Mouse (Mus musculus) left cerebral cortex, postnatal 14 days (tissue): ENCODE results near the gene Trmt11. TPM values are rescaled to one million over a fixed set of nuclear protein-coding genes. Genes with fewer than 3 reads are reported as not detected.
"Not testable (repeated sequence)": the region's sequence is repeated elsewhere in the genome, so short reads cannot be mapped to it uniquely, and the experiment has no call there.

ENCODE experiments used
- DNase-seq, 2 experiments: peaks; one replicate each; pipeline ENCODE4 v3.0.0; 2021 to 2022; ENCODE audit warnings: low spot score in 2 of 2, mixed read lengths in 1 of 2
- intact Hi-C: fragments of 180-260 bp; cut with DNase I; formaldehyde crosslinking; loops from one replicate; pipeline ENCODE4 v1.15.1; 2025
- long read RNA-seq, 2 experiments: library from polyadenylated mRNA; stranded (forward); transcript quantifications; one replicate each; pipeline ENCODE4 v2.0.0; 2021
- total RNA-seq, 2 experiments: library from RNA; stranded (reverse); gene quantifications; 2 replicates each; pipeline ENCODE4 v1.2.3; 2021

The Trmt11 gene
- total RNA-seq, result 1 to 10 TPM; 8.2 TPM
- long read RNA-seq, experiment 1, partial matches to known transcripts, result 0 of 9 reads
- long read RNA-seq, experiment 1, other reads (novel, unspliced or antisense), result 4 of 9 reads
- long read RNA-seq, experiment 2, partial matches to known transcripts, result 1 of 7 reads
- long read RNA-seq, experiment 2, other reads (novel, unspliced or antisense), result 2 of 7 reads

- intact Hi-C loops, result no loop called here
- DNase-seq, result peak; percentile 89 to 91
Observed at GRCm38 (mm10) chr10:30600542-30600966, at the start of gene Trmt11. Gene Trmt11 (minus strand): TSS chr10:30600749.

- intact Hi-C loops, result no loop called here
- DNase-seq, result no peak
Observed at GRCm38 (mm10) chr10:30647681-30648080, 47.1 kb upstream of the Trmt11 start.

GRCm38 (mm10) chr10:30638216-30638615 is 37.7 kb upstream of the Trmt11 start:
- intact Hi-C loops, result no loop called here
- no peak for DNase-seq

- DNase-seq, intact Hi-C loops: not testable (repeated sequence)
Observed at GRCm38 (mm10) chr10:30636474-30637154, 36.1 kb upstream of the Trmt11 start.

GRCm38 (mm10) chr10:30632718-30633117 is 32.2 kb upstream of the Trmt11 start:
- intact Hi-C loops, result no loop called here
- no peak for DNase-seq

- intact Hi-C loops, result loop anchor here (10.0 kb wide), 1 partner anchor 675 kb away; no protein-coding TSS in a partner anchor
Observed at GRCm38 (mm10) chr10:30629977-30630376, 29.4 kb upstream of the Trmt11 start.

GRCm38 (mm10) chr10:30629513-30629912 is 29.0 kb upstream of the Trmt11 start, which contains the start of gene Hint3:
Gene Hint3 (minus strand): TSS chr10:30629632.
- DNase-seq, result no peak
- intact Hi-C loops, result loop anchor here (10.0 kb wide), 1 partner anchor 675 kb away; no protein-coding TSS in a partner anchor

More at GRCm38 (mm10) chr10:30629977-30630376, 29.4 kb upstream of the Trmt11 start:
- no peak for DNase-seq

- intact Hi-C loops, result loop anchor here (10.0 kb wide), 1 partner anchor 676 kb away; no protein-coding TSS in a partner anchor
Observed at GRCm38 (mm10) chr10:30628444-30628843, 27.9 kb upstream of the Trmt11 start.

GRCm38 (mm10) chr10:30627548-30627947 is 27.0 kb upstream of the Trmt11 start:
- intact Hi-C loops, result loop anchor here (10.0 kb wide), 1 partner anchor 677 kb away; no protein-coding TSS in a partner anchor
- no peak for DNase-seq

More at GRCm38 (mm10) chr10:30628444-30628843, 27.9 kb upstream of the Trmt11 start:
- DNase-seq, result not testable (repeated sequence)

GRCm38 (mm10) chr10:30624161-30625019 is 23.8 kb upstream of the Trmt11 start:
- intact Hi-C loops, result loop anchor here (5.0 to 10.0 kb wide), 2 partner anchors 178 to 680 kb away; partner anchors contain the start of gene Ncoa7
- DNase-seq, result no peak

GRCm38 (mm10) chr10:30622928-30623327 is 22.4 kb upstream of the Trmt11 start:
- intact Hi-C loops, result loop anchor here (5.0 to 10.0 kb wide), 2 partner anchors 179 to 682 kb away; partner anchors contain the start of gene Ncoa7
- no peak for DNase-seq

GRCm38 (mm10) chr10:30618918-30619210 is 18.3 kb upstream of the Trmt11 start:
- no peak for DNase-seq
- intact Hi-C loops, result no loop called here

GRCm38 (mm10) chr10:30618091-30618917 is 17.8 kb upstream of the Trmt11 start:
- peak; percentile 99 for DNase-seq
- intact Hi-C loops, result no loop called here

GRCm38 (mm10) chr10:30613039-30613438 is 12.5 kb upstream of the Trmt11 start:
- no peak for DNase-seq
- intact Hi-C loops, result no loop called here

GRCm38 (mm10) chr10:30609614-30610013 is 9.1 kb upstream of the Trmt11 start:
- intact Hi-C loops, result no loop called here
- no peak for DNase-seq

GRCm38 (mm10) chr10:30608109-30608508 is 7.6 kb upstream of the Trmt11 start:
- no peak for DNase-seq
- intact Hi-C loops, result no loop called here

GRCm38 (mm10) chr10:30600094-30600534 is 435 bp downstream of the Trmt11 start:
- no peak for DNase-seq
- intact Hi-C loops, result no loop called here

GRCm38 (mm10) chr10:30587037-30587436 is 13.5 kb downstream of the Trmt11 start:
- intact Hi-C loops, result no loop called here

GRCm38 (mm10) chr10:30585691-30586090 is 14.9 kb downstream of the Trmt11 start:
- DNase-seq, result no peak
- intact Hi-C loops, result no loop called here

More at GRCm38 (mm10) chr10:30587037-30587436, 13.5 kb downstream of the Trmt11 start:
- peak; percentile 41 to 60 for DNase-seq
